Comparison of ENCODE assay signal across 19 mouse cellular contexts in genomic region chr7:122657423-122658126, GRCm38 (mm10). TPM values are rescaled to one million over a fixed set of nuclear protein-coding genes. Genes with fewer than 3 reads are reported as not detected.
DNase-seq lines count a peak whose midpoint lies in the region; ATAC-seq and TF ChIP-seq lines count a peak whose summit lies in the region.
"Had no signal": no experiment of that assay in that cellular context is flagged by ENCODE, and none has a peak within 500 bp of the region (broad histone marks: within the 10 kb centered on the region; RNA-seq: fewer than 3 reads in every experiment).

No protein-coding gene starts in this region.

- no peak overlapping the region for H3K4me2 ChIP-seq in stomach, embryonic 15.5 days
- no peak overlapping the region for H3K4me2 ChIP-seq in stomach, postnatal 0 days (replicated peaks; ENCODE audit: low read depth)
- no peak overlapping the region for H3K4me2 ChIP-seq in intestine, embryonic 16.5 days (ENCODE audit: low read depth, low read length)
- no peak overlapping the region for H3K4me2 ChIP-seq in stomach, embryonic 16.5 days (ENCODE audit: low read depth, low read length)
- H3K4me2 ChIP-seq in hindbrain, embryonic 13.5 days, result no peak overlapping the region
- H3K4me2 ChIP-seq: embryonic facial prominence, embryonic 12.5 days; forebrain, embryonic 13.5 days; forebrain, embryonic 15.5 days had no signal

- H3K9ac ChIP-seq in stomach, embryonic 15.5 days, result no peak overlapping the region
- no peak overlapping the region for H3K9ac ChIP-seq in stomach, postnatal 0 days (ENCODE audit: low read length)
- no peak overlapping the region for H3K9ac ChIP-seq in intestine, embryonic 16.5 days (ENCODE audit: low read depth, low read length)
- no peak overlapping the region for H3K9ac ChIP-seq in stomach, embryonic 16.5 days (ENCODE audit: low read length)
- no peak overlapping the region for H3K9ac ChIP-seq in hindbrain, embryonic 13.5 days
- H3K9ac ChIP-seq: embryonic facial prominence, embryonic 12.5 days; forebrain, embryonic 13.5 days; forebrain, embryonic 15.5 days had no signal

- no peak for TF ChIP-seq CTCF in stomach, postnatal 0 days (IDR thresholded peaks at IDR 0.05; ENCODE audit: low read depth)

- ATAC-seq in stomach, embryonic 15.5 days (ENCODE audit: insufficient read depth, low FRiP score, low read depth), result 0 out of 2 replicates have a peak, but pooled peaks have one; percentile 22
- ATAC-seq in stomach, postnatal 0 days (ENCODE audit: low FRiP score, low TSS enrichment), result no peak
- ATAC-seq in intestine, embryonic 16.5 days, result peak; percentile 85
- peak; percentile 44; the same call in 1 of the 2 replicates for ATAC-seq in stomach, embryonic 16.5 days (ENCODE audit: insufficient read depth, low FRiP score)
- no peak for ATAC-seq in hindbrain, embryonic 13.5 days (ENCODE audit: low FRiP score)
- ATAC-seq: forebrain, embryonic 13.5 days; forebrain, embryonic 15.5 days had no signal

- no peaks in the 10 kb centered on the region for H3K9me3 ChIP-seq in stomach, embryonic 15.5 days
- no peaks in the 10 kb centered on the region for H3K9me3 ChIP-seq in stomach, postnatal 0 days (ENCODE audit: control insufficient read depth, low read length)
- no peaks in the 10 kb centered on the region for H3K9me3 ChIP-seq in intestine, embryonic 16.5 days (ENCODE audit: control insufficient read depth, low read length)
- no peaks in the 10 kb centered on the region for H3K9me3 ChIP-seq in stomach, embryonic 16.5 days (replicated peaks; ENCODE audit: control insufficient read depth, low read length)
- no peaks in the 10 kb centered on the region for H3K9me3 ChIP-seq in hindbrain, embryonic 13.5 days
- H3K9me3 ChIP-seq: embryonic facial prominence, embryonic 10.5 days; embryonic facial prominence, embryonic 12.5 days; forebrain, embryonic 13.5 days; forebrain, embryonic 15.5 days had no signal

- H3K36me3 ChIP-seq in stomach, embryonic 15.5 days, result no peaks in the 10 kb centered on the region
- H3K36me3 ChIP-seq in stomach, postnatal 0 days (ENCODE audit: control insufficient read depth, insufficient read depth, low read length), result no peaks in the 10 kb centered on the region
- H3K36me3 ChIP-seq in intestine, embryonic 16.5 days (ENCODE audit: control insufficient read depth, insufficient read depth, low read length), result no peaks in the 10 kb centered on the region
- H3K36me3 ChIP-seq in stomach, embryonic 16.5 days (ENCODE audit: control insufficient read depth, insufficient read depth, low read length), result no peaks in the 10 kb centered on the region
- no peaks in the 10 kb centered on the region for H3K36me3 ChIP-seq in hindbrain, embryonic 13.5 days
- H3K36me3 ChIP-seq: embryonic facial prominence, embryonic 10.5 days; embryonic facial prominence, embryonic 12.5 days; forebrain, embryonic 15.5 days had no signal

- 63% methylated on average over 5 of the region's 5 CpGs for WGBS in stomach, embryonic 15.5 days
- 75% methylated on average over 5 of the region's 5 CpGs for WGBS in stomach, postnatal 0 days
- 76% methylated on average over 5 of the region's 5 CpGs for WGBS in intestine, embryonic 16.5 days
- 78% methylated on average over 5 of the region's 5 CpGs for WGBS in stomach, embryonic 16.5 days
- 93% methylated on average over 5 of the region's 5 CpGs for WGBS in hindbrain, embryonic 13.5 days

- H3K4me1 ChIP-seq in stomach, embryonic 15.5 days, result no peaks in the 10 kb centered on the region
- H3K4me1 ChIP-seq in stomach, postnatal 0 days (replicated peaks; ENCODE audit: control insufficient read depth, insufficient read depth), result no peaks in the 10 kb centered on the region
- no peaks in the 10 kb centered on the region for H3K4me1 ChIP-seq in intestine, embryonic 16.5 days (ENCODE audit: control insufficient read depth, insufficient read depth, low read length)
- H3K4me1 ChIP-seq in stomach, embryonic 16.5 days (ENCODE audit: control insufficient read depth, insufficient read depth, low read length), result no peaks in the 10 kb centered on the region
- H3K4me1 ChIP-seq in hindbrain, embryonic 13.5 days (replicated peaks), result no peaks in the 10 kb centered on the region
- H3K4me1 ChIP-seq: embryonic facial prominence, embryonic 10.5 days; embryonic facial prominence, embryonic 12.5 days; forebrain, embryonic 13.5 days; forebrain, embryonic 15.5 days had no signal

- DNase-seq in stomach, postnatal 0 days (ENCODE audit: low spot score), result no peak
- no peak for DNase-seq in heart, adult 9 months (ENCODE audit: low spot score in 2 of 2)
- DNase-seq: adrenal gland, adult 2 months; adrenal gland, postnatal 10 days; adrenal gland, postnatal 25 days; cerebellum, adult 11 months; cerebellum, adult 18-20 months; cerebellum, adult 8-10 months; cerebellum, adult 9-11 months; cerebellum, postnatal 14 days had no signal

- H3K4me3 ChIP-seq in stomach, embryonic 15.5 days (replicated peaks), result no peak overlapping the region
- no peak overlapping the region for H3K4me3 ChIP-seq in stomach, postnatal 0 days (ENCODE audit: low read depth, low read length)
- no peak overlapping the region for H3K4me3 ChIP-seq in intestine, embryonic 16.5 days (ENCODE audit: low read length)
- H3K4me3 ChIP-seq in stomach, embryonic 16.5 days (replicated peaks; ENCODE audit: low read length), result no peak overlapping the region
- no peak overlapping the region for H3K4me3 ChIP-seq in hindbrain, embryonic 13.5 days
- H3K4me3 ChIP-seq: embryonic facial prominence, embryonic 10.5 days; embryonic facial prominence, embryonic 12.5 days; forebrain, embryonic 13.5 days; forebrain, embryonic 15.5 days had no signal

- no peaks in the 10 kb centered on the region for H3K27me3 ChIP-seq in stomach, embryonic 15.5 days (replicated peaks)
- H3K27me3 ChIP-seq in stomach, postnatal 0 days (ENCODE audit: control insufficient read depth, insufficient read depth, low read length), result no peaks in the 10 kb centered on the region
- H3K27me3 ChIP-seq in intestine, embryonic 16.5 days (replicated peaks; ENCODE audit: control insufficient read depth, insufficient read depth, low read length), result no peaks in the 10 kb centered on the region
- H3K27me3 ChIP-seq in stomach, embryonic 16.5 days (ENCODE audit: control insufficient read depth, insufficient read depth, low read length), result no peaks in the 10 kb centered on the region
- no peaks in the 10 kb centered on the region for H3K27me3 ChIP-seq in hindbrain, embryonic 13.5 days
- H3K27me3 ChIP-seq: embryonic facial prominence, embryonic 12.5 days; forebrain, embryonic 13.5 days; forebrain, embryonic 15.5 days had no signal

- H3K27ac ChIP-seq in stomach, embryonic 15.5 days, result no peak overlapping the region
- no peak overlapping the region for H3K27ac ChIP-seq in stomach, postnatal 0 days (replicated peaks)
- no peak overlapping the region for H3K27ac ChIP-seq in intestine, embryonic 16.5 days (ENCODE audit: low read length)
- no peak overlapping the region for H3K27ac ChIP-seq in stomach, embryonic 16.5 days (ENCODE audit: low read length)
- H3K27ac ChIP-seq in hindbrain, embryonic 13.5 days, result no peak overlapping the region
- H3K27ac ChIP-seq: embryonic facial prominence, embryonic 10.5 days; embryonic facial prominence, embryonic 12.5 days; forebrain, embryonic 13.5 days; forebrain, embryonic 15.5 days had no signal

- TF ChIP-seq EP300 in stomach, postnatal 0 days (optimal IDR thresholded peaks at IDR 0.05), result no peak

RNA-seq across cellular contexts. Expression of gene Cacng3, which starts 12.7 kb away (rescaled TPM):
- 0.21 TPM in 1 of 2 replicates, not detected in the other for polyA plus RNA-seq in stomach, embryonic 15.5 days (2015; fragmentation: Nextera tagmentation; extraction: Ambion mirVana)
- polyA plus RNA-seq in stomach, postnatal 0 days (2015; fragmentation: Nextera tagmentation; extraction: Ambion mirVana), result 0.17 and 0.29 TPM in 2 replicates
- 0.06 and 0.12 TPM in 2 replicates for polyA plus RNA-seq in intestine, embryonic 16.5 days (2015; fragmentation: Nextera tagmentation; extraction: Ambion mirVana)
- polyA plus RNA-seq in stomach, embryonic 16.5 days (2015; fragmentation: Nextera tagmentation; extraction: Ambion mirVana), result 0.14 and 0.20 TPM in 2 replicates
- 9.2 and 11.3 TPM in 2 replicates for polyA plus RNA-seq in hindbrain, embryonic 13.5 days (2015; fragmentation: Nextera tagmentation; extraction: Ambion mirVana)
- polyA plus RNA-seq: C2C12; embryonic facial prominence, embryonic 12.5 days had no signal

Comparison
In these comparisons a context has a peak if more than half of its experiments do, and no peak if none do; other contexts are left out.
1. ATAC-seq: peak in stomach, embryonic 15.5 days (single experiment), intestine, embryonic 16.5 days (single experiment) and stomach, embryonic 16.5 days (single experiment); none in stomach, postnatal 0 days (single experiment) and hindbrain, embryonic 13.5 days (single experiment).